Mouse (Mus musculus): ENCODE data around the gene Sema5a. TPM values are rescaled to one million over a fixed set of nuclear protein-coding genes. Genes with fewer than 3 reads are reported as not detected.

Sema5a gene
- polyA plus RNA-seq, 1 experiment from 2014 or later: 0.59 TPM

DNA sequence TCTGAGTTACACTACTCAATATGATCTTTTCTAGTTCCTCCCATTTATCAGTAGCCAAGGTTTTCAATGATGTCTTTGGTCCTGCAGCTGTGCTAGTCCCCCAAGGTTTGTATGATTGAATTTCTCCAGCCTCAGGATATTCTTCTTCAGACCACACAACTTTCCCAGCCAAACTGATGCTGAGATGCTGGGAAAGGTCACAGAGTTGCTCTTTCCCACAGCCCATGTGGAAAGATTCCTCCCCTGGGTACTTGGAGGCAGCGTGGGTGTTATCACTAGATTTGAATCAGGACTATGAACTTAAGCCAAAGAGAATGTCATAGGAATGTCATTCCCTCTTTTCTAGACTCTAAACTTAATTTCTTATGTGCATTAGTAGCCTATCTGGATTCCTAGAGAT is 431.8 kb downstream of the Sema5a start:
- no peak overlapping the region for H3K9ac ChIP-seq
- ATAC-seq (ENCODE audit: insufficient read depth): no peak
- no peak overlapping the region for H3K4me2 ChIP-seq
- H3K36me3 ChIP-seq (replicated peaks): no peaks in the 10 kb centered on the region
- no peaks in the 10 kb centered on the region for H3K27me3 ChIP-seq
- H3K4me1 ChIP-seq (replicated peaks): no peaks in the 10 kb centered on the region
- no peaks in the 10 kb centered on the region for H3K9me3 ChIP-seq (replicated peaks)
- no peak overlapping the region for H3K27ac ChIP-seq (replicated peaks)
- H3K4me3 ChIP-seq (replicated peaks): no peak overlapping the region
- WGBS (ENCODE audit: insufficient replicate concordance): 57% methylated on average over 1 of the region's 1 CpGs

GRCm38 (mm10) chr15:32685152-32685551 is 440.5 kb downstream of the Sema5a start:
- 55% methylated on average over 4 of the region's 4 CpGs for WGBS (ENCODE audit: insufficient replicate concordance)

GRCm38 (mm10) chr15:32691021-32691420 is 446.4 kb downstream of the Sema5a start:
- no peak overlapping the region for H3K4me2 ChIP-seq
- no peak overlapping the region for H3K9ac ChIP-seq
- no peak overlapping the region for H3K4me3 ChIP-seq (replicated peaks)
- no peaks in the 10 kb centered on the region for H3K4me1 ChIP-seq (replicated peaks)
- no peaks in the 10 kb centered on the region for H3K36me3 ChIP-seq (replicated peaks)
- no peaks in the 10 kb centered on the region for H3K9me3 ChIP-seq (replicated peaks)
- H3K27me3 ChIP-seq: no peaks in the 10 kb centered on the region
- no peak for ATAC-seq (ENCODE audit: insufficient read depth)
- H3K27ac ChIP-seq (replicated peaks): no peak overlapping the region

More at GRCm38 (mm10) chr15:32685152-32685551, 440.5 kb downstream of the Sema5a start:
- H3K36me3 ChIP-seq (replicated peaks): no peaks in the 10 kb centered on the region
- H3K4me1 ChIP-seq (replicated peaks): no peaks in the 10 kb centered on the region
- H3K27me3 ChIP-seq: no peaks in the 10 kb centered on the region
- H3K27ac ChIP-seq (replicated peaks): no peak overlapping the region
- no peak overlapping the region for H3K9ac ChIP-seq
- no peaks in the 10 kb centered on the region for H3K9me3 ChIP-seq (replicated peaks)
- H3K4me2 ChIP-seq: no peak overlapping the region
- no peak for ATAC-seq (ENCODE audit: insufficient read depth)
- H3K4me3 ChIP-seq (replicated peaks): no peak overlapping the region

- no peak overlapping the region for H3K27ac ChIP-seq (replicated peaks)
- H3K27me3 ChIP-seq: no peaks in the 10 kb centered on the region
- no peaks in the 10 kb centered on the region for H3K4me1 ChIP-seq (replicated peaks)
- no peaks in the 10 kb centered on the region for H3K36me3 ChIP-seq (replicated peaks)
- 63% methylated on average over 2 of the region's 2 CpGs for WGBS (ENCODE audit: insufficient replicate concordance)
- no peak for ATAC-seq (ENCODE audit: insufficient read depth)
- H3K9ac ChIP-seq: no peak overlapping the region
- H3K4me2 ChIP-seq: no peak overlapping the region
- H3K4me3 ChIP-seq (replicated peaks): no peak overlapping the region
- H3K9me3 ChIP-seq (replicated peaks): no peaks in the 10 kb centered on the region
Observed at GRCm38 (mm10) chr15:32693006-32693405, 448.4 kb downstream of the Sema5a start.

- H3K27ac ChIP-seq (replicated peaks): no peak overlapping the region
- H3K36me3 ChIP-seq (replicated peaks): no peaks in the 10 kb centered on the region
- H3K4me2 ChIP-seq: no peak overlapping the region
- no peak for ATAC-seq (ENCODE audit: insufficient read depth)
- H3K9me3 ChIP-seq (replicated peaks): no peaks in the 10 kb centered on the region
- H3K9ac ChIP-seq: no peak overlapping the region
- WGBS (ENCODE audit: insufficient replicate concordance): 70% methylated on average over 4 of the region's 4 CpGs
- no peak overlapping the region for H3K4me3 ChIP-seq (replicated peaks)
- no peaks in the 10 kb centered on the region for H3K4me1 ChIP-seq (replicated peaks)
- H3K27me3 ChIP-seq: no peaks in the 10 kb centered on the region
Observed at GRCm38 (mm10) chr15:32717298-32717985, 472.8 kb downstream of the Sema5a start.

DNA sequence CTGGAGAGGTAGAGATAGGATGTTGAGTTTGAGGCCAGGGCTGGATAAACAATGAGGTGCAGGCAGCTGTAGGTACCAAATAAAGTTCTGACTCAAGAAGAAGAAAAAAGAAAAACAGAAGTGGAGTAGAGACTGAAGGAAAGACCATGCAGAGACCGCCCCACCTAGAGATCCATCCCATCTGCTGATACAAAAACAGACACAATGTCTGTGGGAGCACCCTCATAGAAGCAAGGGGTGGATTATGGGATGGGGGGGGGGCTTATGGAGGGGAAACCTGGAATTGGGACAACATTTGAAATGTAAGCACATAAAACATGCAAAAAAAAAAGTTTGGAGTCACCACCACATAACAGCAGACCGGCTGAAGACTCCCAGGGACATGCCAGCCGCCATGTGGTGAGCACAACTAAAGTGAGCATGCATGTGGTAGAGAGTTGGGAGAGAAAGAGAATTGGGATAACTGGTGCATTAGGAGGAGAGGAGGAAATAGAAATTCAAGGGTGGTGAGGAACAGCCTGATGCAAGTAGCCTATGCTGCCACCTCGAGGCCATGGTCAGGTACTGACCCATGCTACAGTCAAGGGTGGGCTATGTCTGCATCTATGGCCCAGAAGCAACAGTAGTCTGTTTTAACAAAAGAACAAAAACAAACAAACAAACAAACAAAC is 473.8 kb downstream of the Sema5a start:
- 40% methylated on average over 4 of the region's 4 CpGs for WGBS (ENCODE audit: insufficient replicate concordance)
- H3K9me3 ChIP-seq (replicated peaks): no peaks in the 10 kb centered on the region
- no peak overlapping the region for H3K4me2 ChIP-seq
- no peak overlapping the region for H3K27ac ChIP-seq (replicated peaks)
- ATAC-seq (ENCODE audit: insufficient read depth): no peak
- H3K4me3 ChIP-seq (replicated peaks): no peak overlapping the region
- no peaks in the 10 kb centered on the region for H3K4me1 ChIP-seq (replicated peaks)
- H3K36me3 ChIP-seq (replicated peaks): no peaks in the 10 kb centered on the region
- H3K9ac ChIP-seq: no peak overlapping the region
- no peaks in the 10 kb centered on the region for H3K27me3 ChIP-seq

GRCm38 (mm10) chr15:32718964-32719311 is 474.3 kb downstream of the Sema5a start:
- Histone ChIP-seq H3K4me1 (replicated peaks) (no peaks in the 10 kb centered on the region), H3K9me3 (replicated peaks) (no peaks in the 10 kb centered on the region), H3K9ac (no peak overlapping the region), H3K4me3 (replicated peaks) (no peak overlapping the region), H3K27me3 (no peaks in the 10 kb centered on the region), H3K27ac (replicated peaks) (no peak overlapping the region), H3K36me3 (replicated peaks) (no peaks in the 10 kb centered on the region), H3K4me2 (no peak overlapping the region)
- ATAC-seq (ENCODE audit: insufficient read depth): no peak
- WGBS (ENCODE audit: insufficient replicate concordance): 42% methylated on average over 1 of the region's 1 CpGs

DNA sequence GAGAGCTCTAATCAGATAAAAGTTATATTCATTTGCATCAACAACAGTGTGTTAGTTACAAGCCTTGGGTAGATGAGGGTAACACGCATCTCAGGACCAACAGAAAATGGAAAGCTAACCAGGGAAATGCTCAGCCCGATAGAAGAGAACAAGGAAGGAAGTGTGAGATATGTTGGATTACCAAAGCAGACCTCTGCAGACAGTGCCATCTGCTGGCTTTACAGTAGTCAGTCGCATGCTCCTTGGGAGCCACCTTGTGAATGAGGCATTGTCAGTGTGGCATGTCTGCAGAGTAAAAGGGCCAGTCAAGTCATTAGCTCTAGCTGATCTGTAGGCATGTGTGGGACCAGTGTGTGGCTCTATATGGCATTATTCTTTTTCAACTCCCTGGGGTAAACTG is 486.2 kb downstream of the Sema5a start:
- Histone ChIP-seq H3K9ac (no peak overlapping the region), H3K4me2 (no peak overlapping the region), H3K27me3 (no peaks in the 10 kb centered on the region), H3K4me3 (replicated peaks) (no peak overlapping the region), H3K4me1 (replicated peaks) (no peaks in the 10 kb centered on the region), H3K27ac (replicated peaks) (no peak overlapping the region), H3K36me3 (replicated peaks) (no peaks in the 10 kb centered on the region), H3K9me3 (replicated peaks) (no peaks in the 10 kb centered on the region)
- ATAC-seq (ENCODE audit: insufficient read depth): no peak
- WGBS (ENCODE audit: insufficient replicate concordance): 13% methylated on average over 3 of the region's 3 CpGs

Other genes with a start within 250 kb of the Sema5a start
- gene Tas2r119, start 67.5 kb upstream of the Sema5a start, polyA plus RNA-seq (2015; fragmentation: Nextera tagmentation; extraction: Ambion mirVana): not detected in 2 replicates